Mouse (Mus musculus) cerebellum, adult 2 months (tissue): ENCODE data around the gene Sf3b5. TPM values are rescaled to one million over a fixed set of nuclear protein-coding genes. Genes with fewer than 3 reads are reported as not detected.

ENCODE experiments used
- DNase-seq, 2 experiments: peaks; one replicate each; pipeline ENCODE4 v3.0.0; 2021
- H3K27ac ChIP-seq: fragments of 200-500 bp; 2 replicates; pipeline ENCODE4 v1.5.1; 2012; ENCODE audit warnings: low read length, control low read depth, inconsistent platforms; ENCODE audit not compliant: insufficient read depth
- H3K27me3 ChIP-seq: fragments of 200-500 bp; 2 replicates; pipeline ENCODE4 v1.6.1; 2012; ENCODE audit warnings: inconsistent platforms, mild to moderate bottlenecking, low read length, moderate library complexity; ENCODE audit not compliant: control insufficient read depth, insufficient read depth
- H3K4me1 ChIP-seq: fragments of 200-500 bp; 2 replicates; pipeline ENCODE4 v1.6.1; 2011; ENCODE audit warnings: low read length; ENCODE audit not compliant: control insufficient read depth, insufficient read depth
- H3K4me3 ChIP-seq: fragments of 200-500 bp; replicated peaks from 2 replicates; pipeline ENCODE3; 2011; ENCODE audit warnings: mild to moderate bottlenecking, low read depth, low read length, control low read depth; ENCODE audit not compliant: insufficient read depth
- CTCF ChIP-seq: fragments of 200-500 bp; IDR thresholded peaks from 2 replicates; pipeline ENCODE4 v1.5.1; 2011; ENCODE audit warnings: low read depth, mild to moderate bottlenecking, control low read depth, low read length, moderate library complexity, borderline replicate concordance; ENCODE audit not compliant: insufficient read depth
- POLR2A ChIP-seq: fragments of 200-500 bp; IDR thresholded peaks from 2 replicates; pipeline ENCODE4 v1.6.1; 2011; ENCODE audit warnings: low read length, control low read depth, borderline replicate concordance; ENCODE audit not compliant: insufficient read depth
- WGBS: fragments of 180-500 bp; shearing (Covaris S2); methylation state at CpG from one replicate; pipeline ENCODE4 v1.1.7; 2018; 5-methylcytosine and 5-hydroxymethylcytosine counted together
- polyA plus RNA-seq: library from polyadenylated mRNA; depleted of rRNA; stranded (reverse); fragments of >200 nt; gene quantifications from 2 replicates; pipeline ENCODE4 v1.2.3, GENCODE M21; 2012

Sf3b5 gene
- polyA plus RNA-seq, 1 experiment = 19.1 TPM

DNA sequence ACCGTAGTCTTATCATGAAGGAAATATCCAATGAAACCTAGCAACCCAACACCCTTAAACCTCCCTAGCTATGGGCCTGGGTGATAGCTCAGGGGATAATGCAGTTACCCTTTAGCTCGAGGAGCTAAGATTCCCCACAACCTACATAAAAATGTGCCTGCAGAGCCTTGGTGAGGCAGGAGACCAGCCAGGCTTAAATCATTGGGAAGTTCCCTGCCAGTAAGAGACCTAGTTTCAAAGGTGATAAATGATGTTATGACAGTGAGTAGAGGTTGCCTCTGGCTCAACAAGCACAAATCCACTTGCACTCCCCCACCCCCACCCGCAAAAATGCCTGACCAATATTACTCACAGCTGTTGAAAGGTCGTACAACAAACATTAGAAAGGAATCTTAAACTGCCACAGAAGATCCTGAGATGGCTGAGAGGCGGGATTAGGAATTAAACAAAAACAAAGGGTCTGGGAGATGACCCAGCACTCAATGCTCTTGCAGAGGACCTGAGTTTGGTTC is 39.4 kb upstream of the Sf3b5 start:
- TF ChIP-seq POLR2A (no peak), CTCF (no peak)
- 86% methylated on average over 5 of the region's 5 CpGs for WGBS
- H3K27ac ChIP-seq = no peak overlapping the region
- no peaks in the 10 kb centered on the region for H3K27me3 ChIP-seq
- no peak for DNase-seq
- H3K4me3 ChIP-seq = no peak overlapping the region
- no peaks in the 10 kb centered on the region for H3K4me1 ChIP-seq

DNA sequence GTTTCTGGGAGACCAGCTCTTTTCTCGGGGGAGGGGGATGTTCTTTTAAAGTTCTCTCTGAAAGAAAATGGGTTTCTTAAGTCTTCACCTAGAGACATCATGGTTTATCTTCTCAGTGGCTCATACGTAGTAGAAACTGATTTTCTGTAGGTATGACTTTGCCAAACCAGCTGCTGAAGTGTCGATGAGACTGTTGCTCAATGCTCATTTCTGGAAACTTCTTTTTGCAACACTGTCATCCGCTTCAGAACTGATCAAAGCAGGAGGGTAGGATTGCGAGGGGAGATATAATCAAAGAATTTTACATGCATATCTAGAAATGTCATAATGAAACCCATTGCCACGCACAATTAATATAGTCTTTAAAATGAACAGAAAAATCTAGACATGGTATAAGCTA is 30.6 kb upstream of the Sf3b5 start:
- no peaks in the 10 kb centered on the region for H3K27me3 ChIP-seq
- 94% methylated on average over 6 of the region's 6 CpGs for WGBS
- DNase-seq = no peak
- no peak for TF ChIP-seq POLR2A
- no peak for TF ChIP-seq CTCF
- no peaks in the 10 kb centered on the region for H3K4me1 ChIP-seq
- H3K4me3 ChIP-seq = no peak overlapping the region
- no peak overlapping the region for H3K27ac ChIP-seq

DNA sequence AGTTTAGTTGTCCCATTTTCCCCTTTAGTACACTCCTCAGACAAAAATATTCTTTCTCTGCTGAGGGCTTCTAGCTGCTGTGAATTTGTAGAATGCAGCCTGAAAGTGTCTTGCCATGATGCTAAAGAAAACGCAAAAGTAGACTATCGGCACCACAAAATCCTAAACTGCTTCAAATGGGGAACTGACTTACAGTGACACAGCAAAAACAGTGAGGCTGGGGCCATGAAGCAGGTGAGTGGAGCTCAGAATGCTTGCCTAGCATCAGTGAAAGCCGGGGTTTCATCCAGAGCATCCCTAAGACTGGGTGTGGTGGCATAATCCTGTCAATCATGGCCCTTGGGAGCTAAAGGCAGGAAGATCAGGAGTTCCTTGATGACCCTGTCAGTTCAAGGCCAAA is 29.7 kb upstream of the Sf3b5 start:
- 93% methylated on average over 3 of the region's 3 CpGs for WGBS

DNA sequence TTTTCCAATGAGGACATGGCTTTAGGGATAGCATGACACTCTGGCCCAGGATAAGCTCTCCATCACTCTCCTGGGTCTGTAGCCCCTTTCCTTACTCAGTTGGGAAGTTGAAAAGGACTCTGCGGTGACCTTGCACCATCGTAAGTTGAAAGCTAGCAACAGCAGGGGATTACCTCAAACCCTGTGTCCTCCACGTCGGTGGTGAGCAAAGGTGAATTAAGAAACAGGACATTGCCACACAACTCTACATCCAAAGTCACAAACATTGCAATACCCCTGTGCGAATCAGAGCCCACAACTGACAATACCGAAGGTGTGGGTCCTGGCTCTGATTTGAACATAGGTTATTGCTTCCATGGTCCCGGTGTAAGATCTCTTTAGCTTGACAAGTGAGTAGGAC is 29.2 kb upstream of the Sf3b5 start:
- WGBS = 88% methylated on average over 7 of the region's 7 CpGs
- Histone ChIP-seq H3K27me3 (no peaks in the 10 kb centered on the region), H3K27ac (no peak overlapping the region), H3K4me1 (no peaks in the 10 kb centered on the region), H3K4me3 (no peak overlapping the region)
- no peak for DNase-seq
- no peak for TF ChIP-seq CTCF
- no peak for TF ChIP-seq POLR2A

More for the DNA sequence above, 29.7 kb upstream of the Sf3b5 start:
- H3K4me1 ChIP-seq = no peaks in the 10 kb centered on the region
- no peak for TF ChIP-seq CTCF
- TF ChIP-seq POLR2A = no peak
- H3K27me3 ChIP-seq = no peaks in the 10 kb centered on the region
- no peak overlapping the region for H3K27ac ChIP-seq
- DNase-seq = no peak
- H3K4me3 ChIP-seq = no peak overlapping the region

DNA sequence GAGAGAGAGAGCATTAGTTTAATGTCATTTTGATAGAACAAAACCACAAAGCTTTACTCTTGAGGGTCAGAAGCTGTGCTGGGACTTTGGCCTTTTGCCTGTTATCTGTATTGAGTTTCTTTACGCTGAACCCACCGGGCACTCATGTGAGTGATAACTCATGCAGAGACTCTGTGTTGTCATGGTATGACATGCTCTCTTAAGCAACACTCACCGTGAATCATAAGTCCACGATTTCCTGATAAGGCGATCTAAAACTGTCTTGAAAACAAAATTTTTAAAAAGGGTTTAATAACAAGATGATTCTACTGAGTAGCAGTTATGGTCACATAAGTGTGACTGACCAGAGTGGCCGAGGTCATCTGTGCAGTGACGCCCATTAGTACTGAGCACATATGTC is 28.6 kb upstream of the Sf3b5 start:
- no peaks in the 10 kb centered on the region for H3K4me1 ChIP-seq
- no peak for TF ChIP-seq CTCF
- 85% methylated on average over 7 of the region's 7 CpGs for WGBS
- H3K4me3 ChIP-seq = no peak overlapping the region
- no peak overlapping the region for H3K27ac ChIP-seq
- no peak for DNase-seq
- no peaks in the 10 kb centered on the region for H3K27me3 ChIP-seq

DNA sequence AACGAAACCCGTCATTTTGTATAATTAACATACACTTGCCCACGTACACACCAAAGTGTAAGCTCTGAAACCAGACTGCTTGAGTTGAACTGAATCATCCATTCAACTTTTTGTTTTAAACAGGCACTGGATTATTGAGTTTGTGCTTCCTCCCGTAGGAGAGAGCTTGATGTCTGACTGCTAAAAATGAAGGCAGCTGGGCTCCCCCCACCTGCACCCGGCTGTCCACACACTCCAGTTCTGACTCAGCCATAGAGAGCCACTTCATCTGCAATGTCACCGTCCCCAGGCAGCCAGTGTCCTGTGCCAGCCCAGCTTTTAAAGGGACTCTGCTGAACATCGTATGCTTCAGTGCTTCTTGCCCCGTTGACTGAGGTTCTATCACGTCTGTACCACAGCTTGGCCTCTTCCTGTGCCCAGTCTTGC is 27.3 kb upstream of the Sf3b5 start:
- 42% methylated on average over 9 of the region's 9 CpGs for WGBS
- Histone ChIP-seq H3K27ac (no peak overlapping the region), H3K27me3 (no peaks in the 10 kb centered on the region), H3K4me3 (no peak overlapping the region), H3K4me1 (no peaks in the 10 kb centered on the region)
- TF ChIP-seq CTCF (no peak), POLR2A (no peak)
- DNase-seq = no peak

DNA sequence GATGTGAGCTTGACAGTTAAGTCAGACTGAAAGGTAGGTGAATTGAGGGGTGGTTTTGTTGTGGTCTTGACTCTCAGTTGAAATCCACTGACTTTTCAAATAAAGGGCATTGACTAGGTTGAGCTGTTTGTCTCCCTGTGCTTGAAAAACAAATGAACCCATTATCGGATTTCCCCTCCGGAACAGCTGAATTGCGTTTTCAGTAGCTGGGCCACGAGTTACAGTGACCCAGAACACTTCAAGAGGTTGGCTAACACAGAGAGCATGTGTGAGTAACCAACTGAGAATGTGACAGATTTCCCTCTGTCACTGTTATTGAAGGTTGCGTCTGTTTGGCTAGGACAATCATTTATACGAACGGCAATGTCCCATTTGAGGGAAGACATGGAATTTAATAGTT is 24.1 kb upstream of the Sf3b5 start:
- Histone ChIP-seq H3K4me1 (no peaks in the 10 kb centered on the region), H3K27me3 (no peaks in the 10 kb centered on the region), H3K4me3 (no peak overlapping the region), H3K27ac (no peak overlapping the region)
- 79% methylated on average over 7 of the region's 7 CpGs for WGBS
- TF ChIP-seq POLR2A = no peak
- no peak for TF ChIP-seq CTCF
- DNase-seq = no peak

DNA sequence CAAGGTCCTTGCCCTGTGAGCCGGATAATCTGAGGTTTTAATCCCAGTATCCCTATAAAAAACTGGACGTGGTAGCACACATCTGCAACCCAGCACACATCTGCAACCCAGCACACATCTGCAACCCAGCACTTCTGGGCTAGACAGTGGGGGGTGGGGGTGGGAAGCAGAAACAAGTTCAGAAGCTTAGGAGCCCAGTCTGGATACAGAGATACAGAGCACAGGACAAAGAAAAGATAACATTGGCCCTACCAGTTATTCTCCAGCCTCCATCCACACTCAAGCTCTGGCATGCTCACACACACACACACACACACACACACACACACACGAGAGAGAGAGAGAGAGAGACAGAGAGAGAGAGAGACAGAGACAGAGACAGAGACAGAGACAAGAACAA is 21.6 kb upstream of the Sf3b5 start:
- Histone ChIP-seq H3K27me3 (no peaks in the 10 kb centered on the region), H3K4me1 (no peaks in the 10 kb centered on the region), H3K27ac (no peak overlapping the region), H3K4me3 (no peak overlapping the region)
- DNase-seq = no peak
- TF ChIP-seq POLR2A (no peak), CTCF (no peak)
- WGBS = 82% methylated on average over 3 of the region's 3 CpGs

DNA sequence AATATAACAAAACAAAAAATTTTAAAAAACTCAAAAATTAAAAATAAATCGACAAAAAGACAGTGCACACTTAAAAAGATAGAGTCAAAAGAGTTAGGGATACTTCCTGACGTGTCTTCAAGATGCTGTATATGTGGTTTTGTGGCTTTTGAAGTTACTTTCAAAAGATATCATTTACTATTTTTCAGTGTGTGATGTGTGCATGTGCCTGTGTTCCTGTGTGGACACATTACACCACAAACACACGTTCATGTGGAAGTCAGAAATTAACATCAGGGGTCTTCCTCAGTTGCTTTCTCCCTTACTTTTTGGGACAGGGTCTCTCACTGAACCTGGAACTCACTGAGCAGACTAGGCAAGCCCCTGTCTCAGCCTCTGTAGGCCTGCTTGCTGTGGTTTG is 20.1 kb upstream of the Sf3b5 start:
- Histone ChIP-seq H3K27me3 (no peaks in the 10 kb centered on the region), H3K27ac (no peak overlapping the region), H3K4me3 (no peak overlapping the region), H3K4me1 (no peaks in the 10 kb centered on the region)
- no peak for TF ChIP-seq POLR2A
- no peak for TF ChIP-seq CTCF
- 88% methylated on average over 3 of the region's 3 CpGs for WGBS
- DNase-seq = no peak
